Comparison of ENCODE assay signal across 9 mouse cellular contexts in genomic region chr7:100429102-100429501, GRCm38 (mm10). TPM values are rescaled to one million over a fixed set of nuclear protein-coding genes. Genes with fewer than 3 reads are reported as not detected.
DNase-seq lines count a peak whose midpoint lies in the region; ATAC-seq lines count a peak whose summit lies in the region.
"Had no signal": no experiment of that assay in that cellular context is flagged by ENCODE, and none has a peak within 500 bp of the region (broad histone marks: within the 10 kb centered on the region; RNA-seq: fewer than 3 reads in every experiment).

No protein-coding gene starts in this region.

- no peak overlapping the region for H3K4me3 ChIP-seq in hindbrain, embryonic 14.5 days (replicated peaks; ENCODE audit: low read length)
- H3K4me3 ChIP-seq in hindbrain, embryonic 12.5 days: no peak overlapping the region
- H3K4me3 ChIP-seq: erythroblast, embryonic 14.5 days had no signal

- no peak overlapping the region for H3K9ac ChIP-seq in hindbrain, embryonic 14.5 days
- H3K9ac ChIP-seq in hindbrain, embryonic 12.5 days: no peak overlapping the region

- H3K4me2 ChIP-seq in hindbrain, embryonic 14.5 days (replicated peaks): no peak overlapping the region
- no peak overlapping the region for H3K4me2 ChIP-seq in hindbrain, embryonic 12.5 days (replicated peaks)

- H3K36me3 ChIP-seq in hindbrain, embryonic 14.5 days (replicated peaks; ENCODE audit: control insufficient read depth, insufficient read depth): peaks cover 95% of the 10 kb centered on the region
- H3K36me3 ChIP-seq in hindbrain, embryonic 12.5 days: peaks cover 90% of the 10 kb centered on the region

- 71% methylated on average over 3 of the region's 3 CpGs for WGBS in hindbrain, embryonic 14.5 days
- WGBS in hindbrain, embryonic 12.5 days: 65% methylated on average over 3 of the region's 3 CpGs

- DNase-seq in hindbrain, embryonic 14.5 days (ENCODE audit: low spot score): peak; percentile 61
- peak; percentile 62 for DNase-seq in MN1 (ENCODE audit: low spot score)
- peak; percentile 39 for DNase-seq in cerebellum, adult 9-10 months
- DNase-seq in heart, adult 9 months (ENCODE audit: low spot score in 2 of 2): peak; percentile 32 to 61
- DNase-seq in left cerebral cortex, adult 18-20 months (ENCODE audit: low spot score in 2 of 2): peak; percentile 45 to 59
- peak; percentile 34 for DNase-seq in thymus, postnatal 0 days (ENCODE audit: low spot score)

- no peak overlapping the region for H3K27ac ChIP-seq in hindbrain, embryonic 14.5 days
- H3K27ac ChIP-seq in hindbrain, embryonic 12.5 days: no peak overlapping the region

- no peaks in the 10 kb centered on the region for H3K9me3 ChIP-seq in hindbrain, embryonic 14.5 days (ENCODE audit: control insufficient read depth, low read length)
- H3K9me3 ChIP-seq in hindbrain, embryonic 12.5 days (replicated peaks): no peaks in the 10 kb centered on the region

- no peaks in the 10 kb centered on the region for H3K4me1 ChIP-seq in hindbrain, embryonic 14.5 days (replicated peaks; ENCODE audit: control insufficient read depth, insufficient read depth, low read length)
- H3K4me1 ChIP-seq in hindbrain, embryonic 12.5 days: no peaks in the 10 kb centered on the region

- no peaks in the 10 kb centered on the region for H3K27me3 ChIP-seq in hindbrain, embryonic 14.5 days (ENCODE audit: control insufficient read depth, insufficient read depth, low read length)
- no peaks in the 10 kb centered on the region for H3K27me3 ChIP-seq in hindbrain, embryonic 12.5 days

- ATAC-seq in hindbrain, embryonic 14.5 days (ENCODE audit: low FRiP score): no peak
- ATAC-seq in hindbrain, embryonic 12.5 days (ENCODE audit: low FRiP score): no peak
- ATAC-seq in neutrophil, adult 5-6 weeks (ENCODE audit: extremely low read depth, insufficient number of reproducible peaks, low FRiP score, poor library complexity, severe bottlenecking): peak; percentile 48; the same call in 1 of the 2 replicates

RNA-seq across cellular contexts. Expression of gene Ucp3, which starts 43.7 kb away (rescaled TPM):
- not detected in 2 replicates for polyA plus RNA-seq in hindbrain, embryonic 14.5 days (2014; fragmentation: Nextera tagmentation; extraction: Ambion mirVana)
- polyA plus RNA-seq in hindbrain, embryonic 12.5 days (2016; fragmentation: Nextera tagmentation; extraction: Ambion mirVana): not detected in 2 replicates
- total RNA-seq in left cerebral cortex, adult 18-20 months (2021): 1 to 10 TPM; 2.0 to 3.6 TPM
- not detected in 2 replicates for total RNA-seq in neutrophil, adult 5-6 weeks (2017)
- polyA plus RNA-seq in thymus, postnatal 0 days (2015; fragmentation: Nextera tagmentation; extraction: Ambion mirVana): 0.12 and 0.14 TPM in 2 replicates
- polyA plus RNA-seq: erythroblast, embryonic 14.5 days had no signal

RNA-seq across cellular contexts. Expression of gene Ppme1, which starts 57.0 kb away (rescaled TPM):
- 155 and 162 TPM in 2 replicates for polyA plus RNA-seq in hindbrain, embryonic 14.5 days (2014; fragmentation: Nextera tagmentation; extraction: Ambion mirVana)
- 102 and 111 TPM in 2 replicates for polyA plus RNA-seq in hindbrain, embryonic 12.5 days (2016; fragmentation: Nextera tagmentation; extraction: Ambion mirVana)
- 100 to 1,000 TPM; 208 to 219 TPM for total RNA-seq in left cerebral cortex, adult 18-20 months (2021)
- 34.4 and 40.6 TPM in 2 replicates for total RNA-seq in neutrophil, adult 5-6 weeks (2017)
- polyA plus RNA-seq in thymus, postnatal 0 days (2015; fragmentation: Nextera tagmentation; extraction: Ambion mirVana): 41.5 and 48.4 TPM in 2 replicates

RNA-seq across cellular contexts. Expression of gene C2cd3, which starts 57.1 kb away (rescaled TPM):
- polyA plus RNA-seq in hindbrain, embryonic 14.5 days (2014; fragmentation: Nextera tagmentation; extraction: Ambion mirVana): 20.5 and 21.3 TPM in 2 replicates
- polyA plus RNA-seq in hindbrain, embryonic 12.5 days (2016; fragmentation: Nextera tagmentation; extraction: Ambion mirVana): 33.2 and 37.4 TPM in 2 replicates
- total RNA-seq in left cerebral cortex, adult 18-20 months (2021): 10 to 100 TPM; 23.6 to 25.8 TPM
- 31.9 and 50.4 TPM in 2 replicates for total RNA-seq in neutrophil, adult 5-6 weeks (2017)
- polyA plus RNA-seq in thymus, postnatal 0 days (2015; fragmentation: Nextera tagmentation; extraction: Ambion mirVana): 20.5 and 20.6 TPM in 2 replicates
